In genomic region chr10:34418204-34418756, GRCm38 (mm10) we compare ENCODE assay signal across 7 mouse cellular contexts. TPM values are rescaled to one million over a fixed set of nuclear protein-coding genes. Genes with fewer than 3 reads are reported as not detected.
A peak's percentile ranks its signal among the peaks of the same experiment; 100 is the strongest.
DNase-seq lines count a peak whose midpoint lies in the region; ATAC-seq lines count a peak whose summit lies in the region.

Nt5dc1 (minus strand) TSS chr10:34418552.

- peak; percentile 96 for DNase-seq in adrenal gland, adult 2 months
- DNase-seq in embryo, embryonic 11.5 days (ENCODE audit: low read depth, low spot score): peak; percentile 89
- DNase-seq in gastrocnemius, postnatal 36 days: peak; percentile 93 to 94
- DNase-seq in left cerebral cortex, postnatal 25 days (ENCODE audit: low spot score in 2 of 2): peak; percentile 80 to 92
- peak; percentile 98 for DNase-seq in midbrain, embryonic 10.5 days (ENCODE audit: low spot score)
- DNase-seq in right cerebral cortex, postnatal 4 days: peak; percentile 88

- H3K27ac ChIP-seq in intestine, embryonic 15.5 days: peak within 1 kb of the TSS; percentile 86
- peak within 1 kb of the TSS; percentile 91 for H3K27ac ChIP-seq in midbrain, embryonic 10.5 days (replicated peaks)

- peak within 1 kb of the TSS; percentile 71 for H3K4me3 ChIP-seq in intestine, embryonic 15.5 days (replicated peaks)
- H3K4me3 ChIP-seq in midbrain, embryonic 10.5 days: peak within 1 kb of the TSS; percentile 74

- intact Hi-C loops in gastrocnemius, postnatal 36 days (cut with DNase I): no loop called here
- intact Hi-C loops in left cerebral cortex, postnatal 25 days (cut with DNase I): no loop called here

- H3K4me2 ChIP-seq in intestine, embryonic 15.5 days (replicated peaks): peak within 1 kb of the TSS; percentile 63

- peak within 1 kb of the TSS; percentile 82 for H3K9ac ChIP-seq in intestine, embryonic 15.5 days

- ATAC-seq in intestine, embryonic 15.5 days: peak; percentile 99

- no peaks in the 10 kb centered on the region for H3K27me3 ChIP-seq in intestine, embryonic 15.5 days (replicated peaks)
- H3K27me3 ChIP-seq in midbrain, embryonic 10.5 days (ENCODE audit: low read depth, poor library complexity, severe bottlenecking): no peaks in the 10 kb centered on the region

- 0% methylated on average over 48 of the region's 49 CpGs for WGBS in intestine, embryonic 15.5 days
- under 1% methylated on average over 49 of the region's 49 CpGs for WGBS in midbrain, embryonic 10.5 days

- H3K4me1 ChIP-seq in intestine, embryonic 15.5 days (replicated peaks): peaks cover 4% of the 10 kb centered on the region; the same call in 1 of the 2 replicates
- peaks cover 7% of the 10 kb centered on the region for H3K4me1 ChIP-seq in midbrain, embryonic 10.5 days

- no peaks in the 10 kb centered on the region for H3K36me3 ChIP-seq in intestine, embryonic 15.5 days
- no peaks in the 10 kb centered on the region for H3K36me3 ChIP-seq in midbrain, embryonic 10.5 days

- H3K9me3 ChIP-seq in intestine, embryonic 15.5 days: no peaks in the 10 kb centered on the region
- H3K9me3 ChIP-seq in midbrain, embryonic 10.5 days (replicated peaks): no peaks in the 10 kb centered on the region

RNA-seq across cellular contexts. Expression of gene Nt5dc1, which starts in this region (rescaled TPM):
- total RNA-seq in adrenal gland, adult 2 months (2021): 10 to 100 TPM; 24.6 TPM
- polyA plus RNA-seq in adrenal gland, adult 2 months (2012; rRNA removed): 5.6 and 5.9 TPM in 2 replicates
- 1 to 10 TPM; 4.4 to 4.8 TPM for total RNA-seq in gastrocnemius, postnatal 36 days (2021)
- polyA plus RNA-seq in intestine, embryonic 15.5 days (2015; fragmentation: Nextera tagmentation; extraction: Ambion mirVana): 11.7 and 12.2 TPM in 2 replicates
- total RNA-seq in left cerebral cortex, postnatal 25 days (2021): 1 to 10 TPM; 2.5 to 2.7 TPM
- polyA plus RNA-seq in midbrain, embryonic 10.5 days (2016; fragmentation: Nextera tagmentation; extraction: Ambion mirVana): 5.7 and 6.3 TPM in 2 replicates

Comparison
In these comparisons a context has a peak if more than half of its experiments do, and no peak if none do; other contexts are left out.
1. Peak in every context shown above with its lines: DNase-seq, ATAC-seq, H3K4me3 ChIP-seq and H3K27ac ChIP-seq.
2. RNA of gene Nt5dc1 (total RNA-seq): 24.6 TPM in adrenal gland, adult 2 months; 4.4 to 4.8 TPM in gastrocnemius, postnatal 36 days and 2.5 to 2.7 TPM in left cerebral cortex, postnatal 25 days; every median in the first group is over 4 times any median in the second.